Mouse (Mus musculus) spleen, adult 2 months (tissue): Measurements from ENCODE around the gene 2200002D01Rik.

ENCODE experiments used
- CTCF ChIP-seq: fragments of 200-500 bp; IDR thresholded peaks from 2 replicates; pipeline ENCODE4 v1.5.1; 2011; ENCODE audit warnings: mild to moderate bottlenecking, inconsistent platforms; ENCODE audit not compliant: insufficient read depth, insufficient read length, insufficient replicate concordance; ENCODE audit errors: extremely low read depth
- POLR2A ChIP-seq: fragments of 200-500 bp; IDR thresholded peaks from 2 replicates; pipeline ENCODE4 v1.6.1; 2011; ENCODE audit warnings: low read depth, low read length, inconsistent platforms

- TF ChIP-seq POLR2A (no peak), CTCF (no peak)
These were observed 17.4 kb upstream of the 2200002D01Rik start for GRCm38 (mm10) chr7:29265636-29266035.
